Mouse (Mus musculus): ENCODE measurements around the gene Rhbdf2. TPM values are rescaled to one million over a fixed set of nuclear protein-coding genes. Genes with fewer than 3 reads are reported as not detected.

The Rhbdf2 gene
- total RNA-seq, 2 experiments from 2014 or later = 1.1 to 1.8 TPM

DNA sequence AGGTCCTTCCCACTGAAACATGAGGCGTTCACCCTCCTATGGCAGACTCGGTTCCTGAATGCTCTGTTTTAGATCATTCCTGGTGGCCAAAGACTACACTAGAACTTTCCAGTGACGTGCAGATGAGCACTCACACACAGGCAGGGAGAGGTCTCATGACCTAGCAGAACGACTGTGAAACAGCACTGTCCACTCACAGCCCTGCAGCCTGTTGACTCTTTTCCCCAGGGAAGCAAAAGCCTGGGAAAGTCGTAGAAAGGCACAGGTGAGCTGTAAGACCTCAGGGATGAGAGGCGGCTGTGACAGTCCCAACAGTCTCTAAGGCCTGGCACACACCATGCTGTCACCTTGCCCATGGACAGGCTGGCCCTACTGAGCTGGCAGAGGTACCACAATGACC lies 70.5 kb downstream of the Rhbdf2 start:
- no peak for DNase-seq (ENCODE audit: extremely low spot score in 1 of 2, low spot score in 1 of 2)

DNA sequence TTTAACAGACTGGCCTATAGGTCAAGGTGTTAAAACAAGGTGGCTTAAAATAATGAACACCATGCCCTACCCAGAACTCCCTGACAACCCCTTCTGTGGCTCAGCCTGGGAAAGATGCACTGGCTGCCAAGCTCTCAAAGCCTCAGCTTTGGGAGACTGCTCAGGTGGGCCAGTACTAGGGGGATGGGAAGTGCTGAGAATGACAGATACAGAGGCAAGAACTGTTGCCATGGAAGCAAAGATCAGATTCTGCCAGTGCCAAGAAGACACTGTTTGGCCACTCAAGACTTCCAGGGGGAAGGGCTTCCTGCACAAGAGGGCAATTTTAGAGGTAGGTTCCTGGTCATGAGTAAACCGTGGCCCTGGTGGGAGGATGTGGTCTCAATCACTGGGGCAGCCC lies 71.2 kb downstream of the Rhbdf2 start:
- no peak for DNase-seq (ENCODE audit: extremely low spot score in 1 of 2, low spot score in 1 of 2)

DNA sequence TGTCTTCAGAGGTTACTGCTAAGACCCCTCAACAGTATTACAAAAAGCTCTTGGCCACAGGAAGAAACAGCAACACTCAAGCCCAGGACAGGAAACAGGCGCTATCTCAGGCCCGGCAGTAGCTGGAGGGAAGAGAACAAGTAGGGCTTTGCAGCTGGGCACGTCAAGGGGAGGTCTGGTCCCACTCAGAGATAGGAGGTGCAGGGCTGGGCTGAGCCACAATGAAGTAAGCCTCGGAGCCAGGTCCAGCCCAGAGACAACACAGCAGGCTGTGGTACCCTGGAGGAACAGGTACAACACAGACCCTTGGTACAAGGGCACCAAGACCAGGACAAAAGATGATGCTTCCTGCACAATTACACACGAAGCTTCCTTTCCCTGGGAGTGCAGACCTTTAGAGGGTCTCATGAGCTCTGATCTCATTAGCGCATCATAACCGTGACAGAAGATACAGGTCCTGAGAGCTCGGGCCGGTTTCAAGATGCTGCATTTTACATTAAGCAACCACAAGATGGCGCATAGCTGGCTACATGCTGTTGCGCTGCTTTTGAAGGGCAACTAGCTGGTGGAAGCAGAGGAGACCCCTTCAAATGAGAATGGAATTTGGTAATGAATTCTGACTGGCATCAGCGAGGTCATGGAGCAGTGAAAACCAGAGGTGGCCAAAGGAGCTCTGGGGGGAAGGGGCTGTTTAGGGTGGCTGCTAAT lies 72.5 kb downstream of the Rhbdf2 start:
- no peak for DNase-seq (ENCODE audit: extremely low spot score in 1 of 2, low spot score in 1 of 2)

DNA sequence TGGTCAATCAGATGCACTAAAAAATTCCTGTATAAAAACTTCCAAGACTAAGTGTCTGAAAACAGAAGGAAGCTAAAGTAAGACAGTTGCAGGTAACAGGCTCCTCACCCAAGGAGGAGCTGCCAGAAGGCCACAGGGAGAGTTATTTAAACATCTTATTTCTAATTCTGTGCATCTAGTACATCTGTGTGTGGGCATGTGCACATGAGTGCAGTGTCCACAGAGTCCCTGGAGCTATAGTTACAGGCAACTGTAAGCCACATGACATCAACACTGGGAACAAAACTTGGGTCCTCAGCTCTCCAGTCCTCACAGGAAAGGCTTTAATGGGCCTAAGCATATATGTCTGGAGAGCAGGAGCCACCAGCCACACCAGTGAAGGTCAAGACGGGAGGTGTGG lies 74.6 kb downstream of the Rhbdf2 start:
- DNase-seq (ENCODE audit: extremely low spot score in 1 of 2, low spot score in 1 of 2) = no peak

DNA sequence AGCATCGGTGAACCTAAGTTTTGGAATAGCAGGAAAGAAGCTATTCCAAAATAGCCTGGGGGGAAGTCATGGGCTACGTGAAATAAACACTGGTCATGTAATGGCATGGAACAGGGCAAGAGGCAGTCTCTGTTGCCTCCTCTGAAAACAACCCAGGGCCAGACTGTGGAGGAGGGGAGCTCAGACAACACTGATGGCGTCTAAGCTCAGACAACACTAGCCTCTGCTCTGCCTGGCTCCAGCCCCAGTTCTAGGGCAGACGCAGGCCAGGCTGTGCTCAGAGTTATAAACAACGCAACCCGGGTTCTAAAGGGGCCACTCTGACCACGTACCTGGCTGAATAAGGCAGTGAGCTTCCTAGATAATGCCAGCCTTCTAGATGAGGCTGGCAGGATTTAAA lies 76.1 kb downstream of the Rhbdf2 start:
- DNase-seq (ENCODE audit: extremely low spot score in 1 of 2, low spot score in 1 of 2) = no peak

DNA sequence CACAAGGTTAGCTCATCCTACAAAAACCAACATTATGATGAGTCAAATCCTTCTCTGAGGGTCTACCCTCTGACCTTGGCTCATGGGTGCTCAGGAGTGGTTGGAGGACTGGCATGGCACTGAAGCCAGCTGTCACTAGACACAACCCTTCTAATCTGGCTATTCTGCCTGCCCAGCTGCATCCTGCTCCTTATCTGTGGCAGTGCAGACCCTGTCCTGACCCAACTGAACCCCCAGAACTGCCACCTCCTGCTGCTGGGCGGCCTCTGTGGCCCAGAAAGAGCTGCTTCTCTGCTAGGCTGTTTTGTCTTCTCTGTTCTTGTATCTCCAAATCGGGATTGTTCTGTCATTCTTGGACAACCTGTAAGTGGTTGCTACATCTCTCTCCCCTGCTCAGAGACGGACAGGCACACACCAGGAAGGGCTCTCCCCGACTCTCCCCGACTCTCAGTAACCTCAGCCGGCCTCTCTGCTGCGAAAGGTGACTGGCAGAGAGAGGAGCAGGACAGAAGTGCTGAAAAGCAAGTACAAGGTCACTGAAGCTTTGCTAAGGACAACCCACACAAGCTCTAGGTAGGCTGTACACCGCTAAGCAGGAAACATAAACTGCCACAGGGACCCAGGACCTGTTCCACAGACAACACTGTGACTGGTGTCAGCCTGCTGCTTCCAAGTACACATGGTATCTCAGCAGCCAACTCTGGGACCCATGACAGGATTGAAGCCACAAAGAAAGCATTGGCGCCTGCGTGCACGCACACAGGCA lies 77.4 kb downstream of the Rhbdf2 start:
- DNase-seq (ENCODE audit: extremely low spot score in 1 of 2, low spot score in 1 of 2) = no peak

DNA sequence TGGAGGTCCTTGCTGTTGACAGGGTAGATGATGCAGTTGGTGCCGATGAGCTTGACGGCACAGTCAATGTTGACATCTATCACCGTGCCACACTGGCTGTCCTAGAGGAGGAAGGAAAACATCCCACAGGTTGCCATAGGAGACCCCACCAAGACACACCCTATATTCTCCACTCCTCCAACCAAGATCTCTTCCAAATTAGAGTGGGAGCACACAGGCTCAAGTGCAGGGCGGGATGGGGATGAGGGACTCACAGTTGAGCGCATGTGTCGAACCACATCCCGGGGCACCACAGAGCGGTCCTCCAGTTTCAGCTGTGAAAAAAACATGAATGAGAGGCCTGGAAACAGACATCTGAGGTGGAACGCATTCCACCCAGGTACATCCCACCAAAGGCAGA lies 78.0 kb downstream of the Rhbdf2 start:
- DNase-seq (ENCODE audit: extremely low spot score in 1 of 2, low spot score in 1 of 2) = no peak

Other genes with a start within 250 kb of the Rhbdf2 start
- 100 to 1,000 TPM; 241 to 258 TPM for gene Rnf157, start 214.0 kb downstream of the Rhbdf2 start, total RNA-seq (2021)
- gene Ubald2, start 192.9 kb downstream of the Rhbdf2 start, total RNA-seq (2021) = 10 to 100 TPM; 37.0 to 38.3 TPM
- not detected for gene Qrich2, start 160.8 kb downstream of the Rhbdf2 start, total RNA-seq (2021)
- gene Prpsap1, start 132.8 kb downstream of the Rhbdf2 start, total RNA-seq (2021) = 10 to 100 TPM; 76.4 to 88.4 TPM
- gene Sphk1, start 96.1 kb downstream of the Rhbdf2 start, total RNA-seq (2021) = 1 to 10 TPM; 1.3 to 2.1 TPM
- 10 to 100 TPM; 97.0 to 97.1 TPM for gene Ube2o, start 45.6 kb downstream of the Rhbdf2 start, total RNA-seq (2021)
- gene Aanat, start 40.6 kb downstream of the Rhbdf2 start, total RNA-seq (2021) = under 1 TPM; 0.32 to 0.68 TPM
- 1 to 10 TPM; 6.4 to 7.0 TPM for gene Prcd, start 26.5 kb upstream of the Rhbdf2 start, total RNA-seq (2021)
- 10 to 100 TPM; 65.7 to 78.3 TPM for gene Cygb, start 27.3 kb upstream of the Rhbdf2 start, total RNA-seq (2021)
- not detected for gene St6galnac1, start 148.5 kb upstream of the Rhbdf2 start, total RNA-seq (2021)
- 10 to 100 TPM; 16.8 to 21.2 TPM for gene Mxra7, start 201.0 kb upstream of the Rhbdf2 start, total RNA-seq (2021)
- 10 to 100 TPM; 23.8 to 29.5 TPM for gene Mettl23, start 216.3 kb upstream of the Rhbdf2 start, total RNA-seq (2021)
- 10 to 100 TPM; 30.3 TPM for gene Jmjd6, start 216.4 kb upstream of the Rhbdf2 start, total RNA-seq (2021)
- gene Mfsd11, start 225.4 kb upstream of the Rhbdf2 start, total RNA-seq (2021) = 10 to 100 TPM; 35.8 to 49.4 TPM
- gene Srsf2, start 226.1 kb upstream of the Rhbdf2 start, total RNA-seq (2021) = 100 to 1,000 TPM; 156 to 162 TPM

Measured in layer of hippocampus, postnatal 25 days (tissue).